Mouse (Mus musculus) neural tube, embryonic 12.5 days (tissue): ENCODE measurements around the gene E130114P18Rik. TPM values are rescaled to one million over a fixed set of nuclear protein-coding genes. Genes with fewer than 3 reads are reported as not detected.

Source experiments
- ATAC-seq: fragments of 200-750 bp; cut with Nextera tagmentation; 2 replicates; pipeline ENCODE4 v1.8.0; 2017; ENCODE audit warnings: low read depth, mild to moderate bottlenecking, moderate TSS enrichment, moderate library complexity; ENCODE audit not compliant: low FRiP score
- H3K27ac ChIP-seq: fragments of 300-500 bp; sonication (generic); 2 replicates; pipeline ENCODE4 v1.5.1; 2016
- H3K27me3 ChIP-seq: fragments of 300-500 bp; sonication (generic); replicated peaks from 2 replicates; pipeline ENCODE4 v1.6.1; 2016; ENCODE audit warnings: mild to moderate bottlenecking
- H3K36me3 ChIP-seq: fragments of 300-500 bp; sonication (generic); 2 replicates; pipeline ENCODE4 v1.6.1; 2016; ENCODE audit warnings: mild to moderate bottlenecking
- H3K4me1 ChIP-seq: fragments of 300-500 bp; sonication (generic); 2 replicates; pipeline ENCODE4 v1.6.1; 2016
- H3K4me2 ChIP-seq: fragments of 300-500 bp; sonication (generic); replicated peaks from 2 replicates; pipeline ENCODE4 v1.6.1; 2016; ENCODE audit warnings: mild to moderate bottlenecking
- H3K4me3 ChIP-seq: fragments of 300-500 bp; sonication (generic); 2 replicates; pipeline ENCODE4 v1.5.1; 2016
- H3K9ac ChIP-seq: fragments of 300-500 bp; sonication (generic); 2 replicates; pipeline ENCODE4 v1.6.1; 2016; ENCODE audit warnings: mild to moderate bottlenecking
- H3K9me3 ChIP-seq: fragments of 300-500 bp; sonication (generic); 2 replicates; pipeline ENCODE4 v1.6.1; 2016; ENCODE audit warnings: mild to moderate bottlenecking
- WGBS: fragments of 180-500 bp; shearing (Covaris S2); methylation state at CpG from one replicate; pipeline ENCODE4 v1.1.7; 2016; 5-methylcytosine and 5-hydroxymethylcytosine counted together
- polyA plus RNA-seq: library from polyadenylated mRNA; unstranded; fragments of >200 nt; fragmentation: Nextera tagmentation; extraction: Ambion mirVana; gene quantifications from 2 replicates; pipeline ENCODE4 v1.2.1, GENCODE M21; 2016

The E130114P18Rik gene
- polyA plus RNA-seq, 1 experiment from 2014 or later = 20.4 TPM

DNA sequence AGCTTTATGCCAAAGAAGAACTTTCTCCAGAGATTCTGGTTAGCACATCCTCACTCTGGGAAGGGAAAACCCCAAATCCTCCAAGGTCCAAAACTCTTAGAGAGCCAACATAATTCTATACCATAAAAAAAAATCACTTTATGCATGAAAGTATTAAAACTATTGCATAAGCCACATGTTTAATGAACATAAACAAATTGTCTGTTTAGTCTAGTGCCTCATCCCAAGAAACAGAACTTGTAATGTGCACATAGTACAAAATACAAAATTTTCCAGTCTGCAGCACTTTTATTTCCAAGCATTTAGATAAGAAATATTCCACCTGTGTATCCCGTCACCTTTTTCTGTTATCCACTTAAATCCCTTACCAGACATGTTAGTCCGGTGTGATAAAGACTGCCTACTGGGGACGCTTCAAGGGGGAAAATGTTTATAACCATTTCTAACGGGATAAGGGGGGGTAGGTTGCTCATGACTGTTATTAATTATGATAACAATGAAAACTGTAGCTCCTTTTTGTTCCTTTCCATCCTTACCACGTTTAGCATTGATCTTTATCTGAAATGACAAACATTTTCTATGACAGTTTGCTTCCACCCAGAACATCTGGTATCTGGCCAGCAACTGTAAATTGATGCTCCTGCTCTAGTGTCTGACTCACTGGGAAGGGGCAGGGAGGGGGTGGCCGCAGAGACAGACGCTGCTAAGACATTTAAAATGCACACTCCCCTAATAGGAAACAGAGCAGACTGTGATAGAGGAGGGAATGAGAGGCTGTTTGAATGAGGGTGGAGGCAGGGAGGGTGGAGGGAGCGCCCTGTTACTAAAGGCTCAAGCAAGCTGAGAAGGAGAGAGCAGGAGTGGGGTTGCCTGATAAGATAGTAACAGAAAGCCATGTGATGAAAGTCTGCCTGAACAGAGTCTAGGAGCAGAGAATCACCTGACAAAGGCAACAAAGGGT lies 176.7 kb downstream of the E130114P18Rik start:
- Histone ChIP-seq H3K36me3 (no peaks in the 10 kb centered on the region), H3K4me1 (0 out of 2 replicates have a peak, but pooled peaks cover 5% of the 10 kb centered on the region), H3K9me3 (no peaks in the 10 kb centered on the region), H3K4me2 (no peak overlapping the region; the same call in 1 of the 2 replicates), H3K27ac (no peak overlapping the region), H3K27me3 (no peaks in the 10 kb centered on the region), H3K4me3 (no peak overlapping the region), H3K9ac (no peak overlapping the region)
- WGBS = 49% methylated on average over 8 of the region's 8 CpGs
- peak; percentile 9; the same call in 1 of the 2 replicates for ATAC-seq

DNA sequence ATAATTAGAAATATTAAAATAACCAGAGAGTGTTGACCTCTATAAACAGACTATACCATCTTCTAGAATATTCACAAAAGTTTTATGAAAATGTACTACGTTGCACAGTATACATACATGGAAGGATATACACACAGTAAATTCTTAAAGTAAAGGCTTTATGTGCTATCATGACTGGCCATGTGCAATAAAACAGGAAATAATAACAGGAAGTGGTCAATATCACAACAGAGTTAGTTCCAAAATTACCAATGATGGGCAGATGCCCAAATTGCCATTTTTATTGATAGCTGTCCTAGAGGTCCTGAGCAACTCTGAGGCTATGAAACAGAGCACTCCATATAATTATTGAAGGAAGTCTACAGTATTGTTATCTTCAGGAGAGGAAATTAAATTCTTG lies 180.4 kb downstream of the E130114P18Rik start:
- Histone ChIP-seq H3K36me3 (no peaks in the 10 kb centered on the region), H3K4me3 (no peak overlapping the region), H3K27me3 (no peaks in the 10 kb centered on the region), H3K9me3 (no peaks in the 10 kb centered on the region), H3K4me2 (no peak overlapping the region), H3K4me1 (0 out of 2 replicates have a peak, but pooled peaks cover 5% of the 10 kb centered on the region), H3K9ac (no peak overlapping the region), H3K27ac (no peak overlapping the region)
- no peak for ATAC-seq
- WGBS = 93% methylated on average over 1 of the region's 1 CpGs

DNA sequence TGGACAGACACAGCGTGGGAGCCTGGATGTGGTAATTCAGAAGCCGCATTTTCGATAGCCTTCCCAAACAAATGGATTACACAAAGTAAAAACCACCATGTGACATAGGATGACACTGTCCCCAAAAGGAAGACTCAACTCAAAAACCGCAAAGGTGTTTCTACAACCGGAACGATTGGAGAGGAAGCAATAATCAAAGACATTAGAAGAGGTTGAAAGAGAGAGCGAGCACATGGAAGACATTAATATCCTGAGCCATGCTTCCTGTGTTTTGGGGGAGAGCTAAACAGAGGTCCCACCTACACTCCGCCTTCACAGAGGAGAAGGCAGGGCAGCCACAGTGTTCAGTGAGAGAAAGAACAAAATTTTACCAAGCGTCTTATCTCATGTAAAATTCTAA lies 181.5 kb downstream of the E130114P18Rik start:
- Histone ChIP-seq H3K4me3 (no peak overlapping the region), H3K4me2 (no peak overlapping the region), H3K27ac (no peak overlapping the region), H3K9me3 (no peaks in the 10 kb centered on the region), H3K36me3 (no peaks in the 10 kb centered on the region), H3K27me3 (no peaks in the 10 kb centered on the region), H3K9ac (no peak overlapping the region), H3K4me1 (0 out of 2 replicates have a peak, but pooled peaks cover 1% of the 10 kb centered on the region)
- ATAC-seq = no peak
- WGBS = 83% methylated on average over 9 of the region's 9 CpGs

GRCm38 (mm10) chr4:97593869-97594268 lies 184.0 kb downstream of the E130114P18Rik start:
- H3K4me1 ChIP-seq = no peaks in the 10 kb centered on the region
- H3K4me3 ChIP-seq = no peak overlapping the region
- no peak overlapping the region for H3K9ac ChIP-seq
- H3K9me3 ChIP-seq = no peaks in the 10 kb centered on the region
- 87% methylated on average over 5 of the region's 5 CpGs for WGBS
- H3K36me3 ChIP-seq = no peaks in the 10 kb centered on the region
- H3K4me2 ChIP-seq = no peak overlapping the region
- H3K27ac ChIP-seq = no peak overlapping the region
- no peak for ATAC-seq
- no peaks in the 10 kb centered on the region for H3K27me3 ChIP-seq

- WGBS = 81% methylated on average over 1 of the region's 1 CpGs
Measured at GRCm38 (mm10) chr4:97589790-97590189, 188.1 kb downstream of the E130114P18Rik start.

GRCm38 (mm10) chr4:97587412-97588010 lies 190.4 kb downstream of the E130114P18Rik start:
- H3K27me3 ChIP-seq = no peaks in the 10 kb centered on the region
- no peaks in the 10 kb centered on the region for H3K9me3 ChIP-seq
- no peak overlapping the region for H3K9ac ChIP-seq
- no peak overlapping the region for H3K4me2 ChIP-seq
- H3K4me1 ChIP-seq = peaks cover 2% of the 10 kb centered on the region
- no peak overlapping the region for H3K4me3 ChIP-seq
- no peak for ATAC-seq
- WGBS = 77% methylated on average over 9 of the region's 9 CpGs
- no peak overlapping the region for H3K27ac ChIP-seq
- no peaks in the 10 kb centered on the region for H3K36me3 ChIP-seq

More at GRCm38 (mm10) chr4:97589790-97590189, 188.1 kb downstream of the E130114P18Rik start:
- no peak overlapping the region for H3K9ac ChIP-seq
- H3K36me3 ChIP-seq = no peaks in the 10 kb centered on the region
- no peak for ATAC-seq
- H3K9me3 ChIP-seq = no peaks in the 10 kb centered on the region
- no peaks in the 10 kb centered on the region for H3K27me3 ChIP-seq
- H3K27ac ChIP-seq = no peak overlapping the region
- H3K4me3 ChIP-seq = no peak overlapping the region
- no peaks in the 10 kb centered on the region for H3K4me1 ChIP-seq
- H3K4me2 ChIP-seq = no peak overlapping the region

- no peak overlapping the region for H3K4me3 ChIP-seq
- H3K4me2 ChIP-seq = no peak overlapping the region
- no peak for ATAC-seq
- H3K4me1 ChIP-seq = peaks cover 5% of the 10 kb centered on the region
- no peak overlapping the region for H3K27ac ChIP-seq
- no peaks in the 10 kb centered on the region for H3K27me3 ChIP-seq
- no peaks in the 10 kb centered on the region for H3K36me3 ChIP-seq
- no peak overlapping the region for H3K9ac ChIP-seq
- no peaks in the 10 kb centered on the region for H3K9me3 ChIP-seq
- 84% methylated on average over 7 of the region's 7 CpGs for WGBS
Measured at GRCm38 (mm10) chr4:97585170-97585569, 192.7 kb downstream of the E130114P18Rik start.

GRCm38 (mm10) chr4:97584445-97585130 lies 193.3 kb downstream of the E130114P18Rik start:
- no peaks in the 10 kb centered on the region for H3K9me3 ChIP-seq
- ATAC-seq = no peak
- 0 out of 2 replicates have a peak overlapping the region, but pooled peaks have one; percentile 29 for H3K9ac ChIP-seq
- 37% methylated on average over 9 of the region's 9 CpGs for WGBS
- no peaks in the 10 kb centered on the region for H3K27me3 ChIP-seq
- no peaks in the 10 kb centered on the region for H3K36me3 ChIP-seq
- peak overlapping the region; percentile 8; the same call in 1 of the 2 replicates for H3K4me3 ChIP-seq
- H3K27ac ChIP-seq = no peak overlapping the region
- peaks cover 5% of the 10 kb centered on the region for H3K4me1 ChIP-seq
- peak overlapping the region; percentile 46 for H3K4me2 ChIP-seq

- Histone ChIP-seq H3K4me1 (peaks cover 5% of the 10 kb centered on the region), H3K27ac (peak overlapping the region; percentile 20; the same call in 1 of the 2 replicates), H3K9me3 (no peaks in the 10 kb centered on the region), H3K36me3 (no peaks in the 10 kb centered on the region), H3K4me3 (peak overlapping the region; percentile 16), H3K9ac (peak overlapping the region; percentile 45; the same call in 1 of the 2 replicates), H3K27me3 (no peaks in the 10 kb centered on the region), H3K4me2 (peak overlapping the region; percentile 46)
- 38% methylated on average over 15 of the region's 15 CpGs for WGBS
- ATAC-seq = no peak
Measured at GRCm38 (mm10) chr4:97582796-97583430, 195.0 kb downstream of the E130114P18Rik start.

- ATAC-seq = no peak
- H3K4me2 ChIP-seq = peak overlapping the region; percentile 46
- H3K9me3 ChIP-seq = no peaks in the 10 kb centered on the region
- no peaks in the 10 kb centered on the region for H3K36me3 ChIP-seq
- H3K27ac ChIP-seq = no peak overlapping the region
- H3K4me3 ChIP-seq = no peak overlapping the region
- 63% methylated on average over 3 of the region's 3 CpGs for WGBS
- no peak overlapping the region for H3K9ac ChIP-seq
- H3K4me1 ChIP-seq = peaks cover 5% of the 10 kb centered on the region
- H3K27me3 ChIP-seq = no peaks in the 10 kb centered on the region
Measured at GRCm38 (mm10) chr4:97582064-97582415, 195.8 kb downstream of the E130114P18Rik start.

GRCm38 (mm10) chr4:97581314-97582063 lies 196.4 kb downstream of the E130114P18Rik start:
- no peaks in the 10 kb centered on the region for H3K36me3 ChIP-seq
- H3K4me1 ChIP-seq = peaks cover 5% of the 10 kb centered on the region
- no peak overlapping the region for H3K27ac ChIP-seq
- H3K27me3 ChIP-seq = no peaks in the 10 kb centered on the region
- 0 out of 2 replicates have a peak overlapping the region, but pooled peaks have one; percentile 13 for H3K4me2 ChIP-seq
- 60% methylated on average over 12 of the region's 12 CpGs for WGBS
- H3K4me3 ChIP-seq = no peak overlapping the region
- H3K9ac ChIP-seq = no peak overlapping the region
- ATAC-seq = no peak
- H3K9me3 ChIP-seq = no peaks in the 10 kb centered on the region
